Mouse (Mus musculus) fibroblast of lung, adult 2 months (primary cell): Measurements from ENCODE around the gene Abraxas2.
A peak's percentile ranks its signal among the peaks of the same experiment; 100 is the strongest.

Experiments used
- DNase-seq: peaks from one replicate; pipeline ENCODE4 v3.0.0-alpha.2; 2011; ENCODE audit warnings: low read depth

The Abraxas2 gene

DNA sequence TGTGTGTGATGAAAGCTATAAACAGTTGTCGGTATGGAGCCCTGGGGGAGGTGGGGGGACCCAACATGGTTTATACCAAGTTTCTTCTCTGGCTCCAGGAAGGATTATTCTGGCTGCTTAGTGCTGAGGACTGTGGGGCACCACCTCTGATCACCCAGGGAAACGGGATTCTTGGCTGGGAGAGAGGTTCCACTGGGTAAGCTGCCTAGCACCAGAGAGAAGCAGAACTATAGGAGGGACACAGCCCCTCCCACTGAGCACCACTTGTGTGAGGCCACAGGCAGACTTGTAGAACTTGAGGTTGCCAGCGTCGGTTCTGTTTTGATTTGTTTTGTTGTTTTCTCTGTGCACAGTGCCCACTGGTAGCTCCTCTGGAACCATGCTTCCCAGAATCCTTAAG, 5.1 kb upstream of the Abraxas2 start:
- no peak for DNase-seq

DNA sequence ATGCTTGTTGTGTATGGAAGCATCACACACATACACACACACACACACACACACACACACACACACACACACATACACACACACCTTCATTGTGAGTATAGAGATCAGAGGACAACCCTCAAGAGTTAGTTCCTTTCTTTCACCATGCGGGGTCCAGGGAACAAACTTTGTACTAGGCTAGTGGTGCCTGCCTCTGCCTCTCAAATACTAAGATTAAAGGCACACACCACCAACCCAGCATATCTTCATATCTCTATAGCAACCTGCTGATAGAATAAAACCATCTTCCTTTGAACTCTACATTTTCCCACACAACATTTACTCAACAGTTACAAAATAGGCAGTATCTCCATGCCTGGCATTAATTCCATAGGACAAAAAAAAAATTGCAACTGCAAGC, 2.9 kb upstream of the Abraxas2 start:
- DNase-seq: no peak

DNA sequence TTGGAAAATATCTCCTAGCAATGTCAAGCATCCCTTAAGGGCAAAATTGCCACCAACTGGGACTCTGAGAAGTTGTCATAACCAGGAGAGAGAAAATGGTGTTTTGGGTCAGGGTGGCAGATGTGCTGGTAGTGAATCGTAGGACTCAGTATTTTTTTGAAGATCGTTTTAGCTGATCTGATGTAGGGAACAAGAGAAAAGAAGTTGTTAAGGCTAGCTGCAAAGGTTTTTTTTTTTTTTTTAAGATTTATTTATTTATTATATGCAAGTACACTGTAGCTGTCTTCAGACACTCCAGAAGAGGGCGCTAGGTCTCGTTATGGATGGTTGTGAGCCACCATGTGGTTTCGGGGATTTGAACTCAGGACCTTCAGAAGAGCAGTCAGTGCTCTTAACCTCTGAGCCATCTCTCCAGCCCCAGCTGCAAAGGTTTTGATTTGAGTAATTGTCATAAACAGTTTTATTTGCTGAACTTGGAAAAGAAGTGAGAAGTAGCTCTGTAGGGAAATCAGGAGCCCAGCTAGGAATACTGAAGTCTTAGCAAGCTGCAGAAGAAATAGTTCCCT, 899 bp upstream of the Abraxas2 start:
- DNase-seq: no peak

DNA sequence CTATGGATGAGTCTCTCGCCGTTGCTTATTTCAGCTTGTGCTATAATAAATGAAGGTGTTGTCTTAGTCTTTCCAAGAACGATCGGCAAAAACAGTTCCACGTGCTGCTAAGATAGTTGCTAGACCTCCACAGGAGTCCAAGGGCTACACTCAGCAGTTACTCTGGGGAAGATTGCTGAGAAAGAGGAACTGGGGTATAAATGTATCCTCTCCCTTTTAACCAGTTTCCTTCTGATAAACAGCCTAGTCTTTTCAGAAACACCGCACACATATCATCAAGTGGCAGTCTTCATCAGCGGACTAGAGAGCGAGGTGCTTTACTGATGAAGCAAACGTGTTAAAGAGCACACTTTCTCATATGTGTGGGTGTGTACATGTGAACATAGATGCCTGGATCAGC, 7.3 kb downstream of the Abraxas2 start:
- no peak for DNase-seq

DNA sequence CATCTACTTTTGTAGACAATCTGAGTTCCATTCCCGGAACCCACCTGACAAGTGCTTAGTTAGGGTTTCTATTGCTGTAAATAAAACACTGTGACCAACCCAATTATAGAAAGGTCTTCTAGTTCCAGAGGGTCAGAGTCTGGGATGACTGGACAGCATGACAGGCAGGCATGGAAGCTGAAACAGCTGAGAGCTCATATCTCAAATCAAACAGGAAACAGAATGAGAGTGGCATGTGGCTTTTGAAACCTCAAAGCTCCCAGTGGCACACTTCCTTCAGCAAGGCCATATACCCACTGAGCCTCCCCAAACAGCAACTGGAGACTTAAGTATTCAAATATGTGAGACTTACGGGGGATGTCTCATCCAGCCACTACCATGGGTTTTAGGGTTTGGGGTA, 14.0 kb downstream of the Abraxas2 start:
- DNase-seq: no peak

DNA sequence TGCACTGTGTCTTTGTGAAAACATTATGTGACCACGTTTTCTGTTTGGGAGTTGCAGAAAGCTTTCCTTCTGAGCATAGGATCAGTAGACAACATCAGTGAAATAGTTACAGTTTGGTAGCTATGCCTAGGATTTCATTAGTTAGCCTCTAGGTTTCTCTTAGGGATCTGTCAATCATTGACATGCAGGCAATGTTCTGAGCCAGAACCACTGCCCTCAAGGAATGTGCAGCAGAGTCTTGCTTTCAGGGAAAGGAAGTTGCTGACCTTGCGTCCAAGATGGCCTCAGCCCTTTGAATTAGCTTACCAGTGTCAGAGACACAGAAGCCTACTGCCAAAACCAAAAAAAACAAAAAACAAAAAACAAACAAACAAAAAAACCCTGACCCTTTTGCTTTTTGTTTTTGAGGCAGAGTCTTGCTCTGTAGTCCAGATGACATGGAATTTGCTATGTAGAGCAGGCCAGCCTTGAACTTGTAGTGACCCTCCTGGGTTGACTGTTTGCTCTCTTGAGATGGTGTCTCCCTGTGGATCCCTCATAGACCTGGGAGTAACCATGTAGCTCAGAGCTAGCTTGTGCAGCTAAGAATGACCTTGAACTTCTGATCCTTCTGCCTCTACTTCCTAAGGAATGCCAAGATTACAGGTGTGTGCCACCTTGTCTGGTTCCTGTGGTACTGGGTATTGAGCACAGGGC, 16.5 kb downstream of the Abraxas2 start:
- DNase-seq: no peak

DNA sequence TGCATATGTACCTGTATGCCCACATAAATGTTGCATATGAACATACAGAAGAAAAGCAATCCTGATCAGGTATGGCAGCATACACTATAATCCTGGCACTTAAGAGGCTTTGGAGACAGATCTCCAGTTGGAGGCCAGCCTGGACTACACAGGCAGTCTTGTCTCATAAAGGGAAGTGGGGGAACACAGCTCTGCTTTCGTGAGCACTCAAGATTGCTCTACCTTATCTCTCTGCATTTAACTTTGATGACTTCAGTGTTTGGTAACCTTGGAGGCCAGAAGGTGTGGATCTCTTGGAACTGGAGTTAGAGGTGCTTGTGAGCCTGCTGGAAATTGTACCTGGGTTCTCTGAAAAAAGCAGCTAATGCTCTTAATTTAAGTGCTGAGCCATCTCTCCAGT, 21.3 kb downstream of the Abraxas2 start:
- DNase-seq: no peak

DNA sequence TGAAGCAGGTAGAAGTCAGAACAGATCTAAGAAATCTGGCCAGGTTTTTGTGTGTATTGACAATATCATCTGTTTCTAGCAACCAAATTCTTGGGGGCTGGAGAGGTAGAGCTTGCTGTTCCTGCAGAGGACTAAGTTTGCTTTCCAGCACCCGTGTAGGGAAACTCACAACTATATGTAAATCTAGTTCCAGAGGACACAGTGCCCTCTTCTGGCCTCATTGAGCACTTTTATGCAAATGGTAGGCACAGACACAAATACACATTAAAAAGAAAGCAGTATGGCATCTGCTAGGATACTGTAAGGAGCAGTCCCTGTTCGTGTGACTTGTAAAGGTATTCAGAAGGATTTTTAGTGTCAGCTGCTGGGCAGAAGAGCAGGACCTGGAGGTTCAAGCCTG, 23.3 kb downstream of the Abraxas2 start:
- no peak for DNase-seq

DNA sequence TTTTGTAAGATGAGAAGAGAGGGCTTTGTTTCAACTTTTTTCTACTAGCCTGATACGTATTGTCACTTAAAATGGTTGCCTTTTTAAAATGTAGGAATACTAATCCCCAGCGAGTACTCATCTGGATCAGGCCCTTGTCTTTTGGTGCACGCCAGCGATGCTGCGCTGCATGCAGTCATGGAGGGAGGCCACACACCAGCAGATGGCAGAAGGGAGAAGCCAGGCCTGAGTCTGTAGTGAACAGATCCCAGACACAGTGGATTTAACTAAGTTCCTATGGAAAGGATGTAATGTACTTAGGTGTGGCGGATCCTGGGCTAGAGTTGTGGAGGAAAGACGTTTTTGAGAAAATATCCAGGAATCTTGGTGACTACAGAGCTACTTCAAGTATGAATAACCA, 25.0 kb downstream of the Abraxas2 start:
- no peak for DNase-seq

DNA sequence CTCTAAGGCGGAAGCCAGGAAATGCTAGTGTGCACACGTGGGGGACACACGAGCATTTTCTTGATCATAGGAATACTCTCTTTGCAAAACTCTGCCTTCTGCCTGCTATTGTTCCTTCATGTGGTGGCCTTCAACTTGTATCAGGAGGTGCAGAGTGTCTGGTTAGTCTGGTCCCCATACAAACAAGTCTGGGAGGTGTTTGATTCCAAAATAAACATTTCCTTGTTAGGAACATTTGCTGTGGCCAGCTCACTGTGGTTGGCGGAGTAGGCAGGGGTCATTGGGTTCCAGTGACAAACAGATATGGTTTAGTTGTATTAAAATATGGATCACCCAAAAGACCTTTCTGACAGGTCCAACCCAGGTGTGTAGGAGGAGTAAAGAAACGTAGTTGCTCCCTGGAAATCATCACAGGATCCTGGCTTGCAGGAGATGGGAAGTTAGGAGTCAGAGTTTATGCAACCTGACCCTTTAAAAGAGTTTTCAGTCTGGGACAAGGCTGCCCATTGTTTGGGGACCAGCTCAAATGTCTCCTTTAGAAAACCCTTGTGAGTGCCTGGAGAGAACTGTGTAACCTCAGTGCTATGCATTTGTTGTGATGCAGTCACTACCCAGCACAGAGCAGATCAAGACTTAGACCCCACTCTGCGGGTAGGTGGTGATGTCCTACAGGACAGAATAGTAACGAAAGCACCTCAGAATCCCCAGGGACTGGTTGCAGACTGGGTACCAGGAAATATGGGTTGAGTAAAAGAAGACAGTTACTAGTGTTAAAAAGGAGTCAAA, 28.2 kb downstream of the Abraxas2 start:
- peak; percentile 33 for DNase-seq

DNA sequence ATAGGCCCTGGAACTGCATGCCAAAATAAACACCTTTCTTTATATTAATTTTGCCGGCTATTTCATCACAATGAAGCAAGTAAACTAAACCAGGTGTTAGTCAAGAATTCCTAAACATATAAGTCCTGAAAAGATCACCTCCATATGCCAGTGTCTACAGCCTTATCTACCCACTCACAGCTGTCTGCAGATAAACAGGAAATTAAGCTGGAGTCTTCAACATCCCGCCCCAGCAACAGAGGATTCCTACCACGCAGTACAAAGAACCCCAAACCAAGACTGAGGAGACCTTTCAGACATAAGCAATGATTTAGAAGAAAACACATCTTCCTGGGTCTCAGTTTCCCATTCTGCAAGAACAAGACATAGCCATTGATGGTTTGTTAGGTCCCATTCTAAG, 29.0 kb downstream of the Abraxas2 start:
- DNase-seq: no peak

DNA sequence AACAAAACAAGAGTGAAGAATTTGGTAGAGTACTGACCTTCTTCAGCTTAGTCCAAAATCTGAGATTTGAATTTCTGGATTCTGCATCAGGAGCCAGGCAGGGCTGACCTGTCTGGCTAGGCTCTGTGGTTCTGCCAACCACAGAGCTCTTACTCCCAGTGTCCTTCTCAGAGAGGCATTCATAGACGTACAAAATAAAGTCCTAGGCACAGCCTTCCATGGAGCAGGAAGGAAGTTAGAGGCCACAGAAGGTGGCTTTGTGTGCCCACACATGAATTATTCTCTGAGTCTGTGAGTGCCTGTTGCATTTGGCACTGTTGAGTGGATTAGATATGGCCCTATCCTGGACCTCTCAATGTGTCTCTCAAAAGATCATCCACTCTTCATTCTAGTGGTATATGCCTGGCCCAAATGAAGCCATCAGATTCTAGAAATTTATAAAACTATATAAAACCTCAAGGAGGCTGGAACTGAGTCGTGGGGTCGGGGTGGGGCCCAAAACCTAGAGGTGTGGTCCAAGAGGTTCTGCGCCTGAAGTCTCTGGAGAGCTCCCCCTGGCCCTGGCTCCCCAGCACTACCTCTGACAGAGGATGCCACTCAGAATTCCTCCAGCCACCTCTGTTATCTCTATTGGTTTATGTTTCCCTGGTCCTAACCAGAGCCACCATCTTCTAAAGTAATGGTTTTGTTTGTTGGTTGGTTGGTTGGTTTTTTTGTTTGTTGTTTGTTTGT, 29.7 kb downstream of the Abraxas2 start:
- DNase-seq: no peak

DNA sequence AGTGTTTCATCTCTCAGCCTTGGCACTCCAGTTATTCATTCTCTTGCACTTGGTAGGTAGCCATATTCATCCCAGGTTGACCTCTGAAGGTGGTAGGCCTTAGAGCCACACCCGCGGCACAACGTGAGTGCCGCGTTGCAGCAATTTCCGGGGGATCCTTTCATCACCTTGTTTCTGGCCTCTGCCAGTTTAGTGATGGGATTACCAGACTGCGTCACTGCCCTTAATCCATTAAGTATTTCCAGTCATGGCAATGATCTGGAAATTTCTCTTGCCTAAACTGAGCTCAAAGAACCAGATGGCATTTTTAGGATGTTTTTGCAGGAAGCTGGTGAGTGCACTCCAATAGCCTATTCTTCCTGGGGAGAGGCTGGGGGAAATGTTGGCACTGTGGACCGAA, 30.7 kb downstream of the Abraxas2 start:
- no peak for DNase-seq

DNA sequence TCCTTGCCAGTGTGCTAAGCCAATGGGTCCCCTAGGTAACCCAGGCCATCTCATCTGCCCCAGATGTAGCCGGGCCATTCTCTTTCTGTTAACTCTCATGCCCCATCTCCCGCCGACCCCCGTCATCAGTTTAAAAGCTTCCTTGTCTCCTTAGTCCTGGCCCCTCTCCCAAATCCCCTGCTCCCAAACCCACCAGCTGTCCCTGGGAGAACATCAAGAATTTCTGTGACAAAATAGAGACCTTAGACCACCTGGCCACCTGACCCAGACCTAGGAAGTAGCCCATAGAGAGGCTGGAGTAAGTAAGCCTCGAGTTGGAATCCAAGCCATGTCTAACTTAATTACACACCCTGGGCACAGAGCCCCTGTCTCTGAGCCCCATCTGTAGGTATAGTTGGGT, 31.2 kb downstream of the Abraxas2 start:
- no peak for DNase-seq

DNA sequence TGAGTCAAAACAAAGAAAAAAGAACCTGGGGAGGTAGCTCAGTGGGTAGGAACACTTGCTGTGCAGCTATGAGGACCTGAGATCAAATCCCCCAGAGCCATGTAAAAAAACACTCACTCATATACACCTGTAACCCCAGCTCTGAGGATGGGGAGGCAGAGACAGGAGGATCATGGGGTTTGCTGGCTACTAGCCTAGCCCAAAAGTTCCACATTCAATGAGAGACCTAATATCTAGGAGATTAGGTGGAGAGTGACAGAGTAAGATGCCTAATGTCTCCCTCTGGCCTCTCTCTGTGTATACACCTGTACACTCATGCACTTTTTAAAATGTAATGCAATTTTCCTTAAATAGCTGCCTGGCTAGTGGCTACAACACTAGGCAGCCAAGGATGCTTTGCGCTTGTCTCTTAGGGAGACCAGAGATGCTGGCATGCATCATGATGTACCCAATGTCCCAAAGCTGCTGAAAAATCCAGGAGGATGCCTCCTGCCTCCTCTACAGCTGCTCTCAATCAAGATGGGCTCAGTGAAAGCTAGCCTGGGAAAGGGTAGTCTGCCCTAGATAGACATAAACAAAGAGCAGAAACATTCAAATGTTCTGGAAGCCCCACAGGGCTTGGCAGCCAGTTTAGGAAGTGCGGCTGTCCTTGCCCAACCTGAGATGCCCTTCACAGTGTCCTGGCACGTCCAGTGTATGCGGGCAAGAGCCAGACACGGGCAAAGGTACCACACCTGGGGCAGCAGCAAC, 32.7 kb downstream of the Abraxas2 start:
- no peak for DNase-seq

DNA sequence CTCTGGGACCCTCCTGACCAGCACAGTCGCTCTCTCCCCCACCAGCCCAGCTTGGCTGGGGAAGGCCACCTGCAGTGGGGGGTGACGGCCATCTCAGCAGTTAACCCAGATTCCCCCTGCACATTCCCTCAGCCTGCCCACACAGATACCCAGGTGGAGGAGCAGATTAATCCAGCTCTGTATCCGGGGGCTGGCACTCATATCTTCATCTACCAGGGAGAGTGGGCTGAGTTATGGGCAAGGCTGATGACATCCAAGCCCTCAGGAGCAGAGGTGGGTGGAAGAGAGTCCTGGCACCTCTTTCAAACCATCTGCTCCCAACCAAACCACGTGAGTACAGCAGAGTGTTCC, 33.3 kb downstream of the Abraxas2 start:
- no peak for DNase-seq

DNA sequence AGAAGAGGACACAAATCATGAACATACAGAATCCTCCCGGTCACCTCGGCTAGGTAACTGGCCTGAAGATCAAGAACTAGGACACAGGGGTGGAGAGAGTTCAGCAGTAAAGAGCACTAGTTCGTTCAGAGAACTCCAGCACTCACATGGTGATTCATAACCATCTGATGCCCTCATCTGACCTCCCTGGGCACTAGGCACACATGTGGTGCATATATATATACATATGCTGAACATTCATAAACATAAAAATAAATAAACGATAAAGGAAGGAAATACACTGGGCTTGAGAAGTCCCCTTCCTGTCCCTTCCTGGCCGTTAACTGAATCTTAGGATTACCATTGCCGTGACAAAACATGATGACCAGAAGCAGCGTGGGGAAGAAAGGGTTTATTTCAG, 33.8 kb downstream of the Abraxas2 start:
- no peak for DNase-seq

DNA sequence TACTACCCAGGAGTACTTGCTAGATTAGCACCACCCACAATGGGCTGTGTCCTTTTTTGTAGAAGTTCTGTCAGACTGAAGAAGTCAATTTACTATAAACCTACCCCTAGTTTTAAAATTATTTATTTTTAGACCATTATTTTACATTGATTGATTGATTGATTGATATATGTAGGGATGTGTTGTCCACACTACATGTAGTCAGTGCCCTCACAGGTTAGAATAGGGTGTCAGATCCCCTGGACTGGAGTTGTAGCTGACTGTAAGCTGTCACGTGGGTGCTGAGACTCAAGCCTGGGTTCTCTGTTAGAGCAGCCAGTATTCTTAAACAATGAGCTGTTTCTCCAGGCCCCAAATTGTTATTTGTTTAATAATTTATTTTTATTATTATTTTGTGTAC, 34.3 kb downstream of the Abraxas2 start:
- DNase-seq: no peak

DNA sequence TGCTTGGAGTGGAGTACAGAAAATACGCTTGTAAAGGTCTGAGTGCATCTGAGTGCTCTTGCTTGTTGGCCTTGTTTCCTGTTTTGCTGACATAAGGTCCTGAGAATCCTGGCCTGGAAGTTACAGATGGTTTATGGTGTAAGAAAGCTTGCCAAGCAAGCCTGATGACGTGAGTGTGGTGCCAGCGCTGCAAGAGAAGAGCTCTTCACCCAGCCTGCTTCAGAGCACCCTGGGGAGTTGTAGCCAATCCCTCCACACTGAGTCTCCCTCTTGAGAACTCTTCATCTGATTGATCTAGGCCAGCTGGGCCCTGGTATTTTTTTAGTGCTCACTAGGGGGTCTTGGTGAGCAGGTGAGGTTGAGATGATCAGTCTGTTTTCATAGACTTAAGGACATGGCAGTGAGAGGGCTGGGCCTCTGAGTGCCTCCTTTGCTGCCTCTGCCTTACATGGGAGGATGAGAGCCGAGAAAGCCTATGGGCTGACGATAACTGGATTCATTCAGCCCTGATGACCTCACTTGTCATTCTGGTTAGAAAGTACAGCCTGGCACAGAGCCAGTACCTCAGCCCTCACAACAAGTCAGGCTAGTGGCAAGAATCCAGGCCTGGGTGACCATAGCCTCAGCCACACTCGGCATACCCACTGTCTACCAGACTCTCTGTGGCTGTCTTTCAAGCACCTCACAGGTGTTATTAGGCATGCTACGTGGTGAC, 36.0 kb downstream of the Abraxas2 start:
- DNase-seq: no peak

DNA sequence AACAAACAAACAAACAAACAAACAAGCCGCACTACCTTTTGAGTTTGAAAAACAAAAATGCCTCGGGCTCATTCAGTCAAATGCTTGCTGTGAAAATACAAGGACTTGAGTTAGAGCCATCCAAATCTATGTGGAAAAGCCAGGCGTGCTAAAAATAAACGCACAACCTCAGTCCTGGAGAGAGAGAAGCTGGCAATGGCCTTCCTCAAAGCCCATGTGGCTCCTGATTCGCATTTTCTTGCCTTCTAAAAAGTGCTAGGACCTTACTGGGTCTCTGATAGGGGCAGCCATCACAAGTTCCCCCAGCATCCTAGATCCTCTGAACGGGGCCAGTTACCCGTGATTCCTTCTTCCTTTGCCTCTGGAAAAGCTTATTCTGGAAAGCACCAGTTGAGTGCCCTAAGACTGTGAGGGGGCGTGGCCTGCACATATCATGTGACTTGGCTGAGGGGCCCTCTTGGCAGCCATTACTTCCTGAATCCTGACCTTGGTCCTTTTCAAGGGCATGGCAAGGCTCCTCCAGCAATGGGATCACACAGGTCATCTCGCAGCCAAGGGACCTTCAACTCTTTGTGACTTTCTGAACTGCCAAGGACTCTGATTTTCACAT, 37.3 kb downstream of the Abraxas2 start:
- no peak for DNase-seq

DNA sequence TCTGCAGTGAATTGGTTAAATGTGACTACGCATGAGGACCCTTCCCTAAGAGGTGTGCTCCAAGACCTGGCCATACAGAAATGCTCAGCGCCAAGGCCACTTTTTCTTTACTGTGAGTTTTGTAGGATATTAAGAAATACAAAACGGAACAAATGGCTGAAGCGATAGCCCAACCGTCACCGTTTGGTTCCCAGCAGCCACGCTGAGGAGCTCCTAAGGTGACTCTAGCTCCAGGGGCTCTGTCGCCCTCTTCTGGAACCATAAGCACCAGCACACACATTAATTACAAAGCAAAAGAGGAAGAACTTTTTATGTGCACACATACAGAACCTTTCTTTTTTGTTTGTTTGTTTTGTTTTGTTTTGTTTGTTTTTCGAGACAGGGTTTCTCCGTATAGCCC, 38.2 kb downstream of the Abraxas2 start:
- no peak for DNase-seq
